ENCODE assay signal across 8 mouse cellular contexts in the genomic region with DNA sequence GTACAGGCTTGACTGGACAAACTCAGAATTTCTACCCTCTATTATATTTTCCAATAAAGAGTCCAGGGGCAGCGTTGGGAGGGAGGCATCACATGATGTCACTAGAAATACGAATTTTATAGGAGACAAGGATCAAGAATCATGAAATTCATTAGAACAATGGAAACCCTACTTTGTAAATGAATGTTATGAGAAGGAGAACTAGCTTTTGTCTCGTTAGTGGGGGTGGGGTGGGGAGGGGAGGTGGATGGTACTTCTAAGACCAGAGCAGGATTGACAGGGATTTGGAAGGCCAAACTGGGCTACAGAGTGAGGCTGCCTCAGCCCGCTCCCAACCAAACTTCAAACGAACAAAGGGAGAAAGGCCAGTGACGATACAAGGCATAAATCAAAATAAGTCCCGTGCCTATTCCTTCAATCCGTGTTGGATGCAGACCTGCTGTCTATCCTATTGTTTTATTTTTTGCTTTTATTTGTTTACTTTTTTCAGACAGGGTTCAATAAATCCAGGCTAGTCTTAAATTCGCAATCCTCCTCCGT. TPM values are rescaled to one million over a fixed set of nuclear protein-coding genes. Genes with fewer than 3 reads are reported as not detected.
A peak's percentile ranks its signal among the peaks of the same experiment; 100 is the strongest.
DNase-seq lines count a peak whose midpoint lies in the region; ATAC-seq lines count a peak whose summit lies in the region.

No protein-coding gene starts in this region.

- H3K9me3 ChIP-seq in heart, embryonic 15.5 days (replicated peaks): no peaks in the 10 kb centered on the region
- H3K9me3 ChIP-seq in hindbrain, embryonic 12.5 days (replicated peaks): no peaks in the 10 kb centered on the region
- no peaks in the 10 kb centered on the region for H3K9me3 ChIP-seq in midbrain, embryonic 15.5 days

- intact Hi-C loops in heart, postnatal 14 days (cut with DNase I): no loop called here

- no peak for ATAC-seq in heart, embryonic 15.5 days (replicated peaks; ENCODE audit: insufficient number of reproducible peaks, insufficient read depth, low FRiP score, low read depth)
- ATAC-seq in hindbrain, embryonic 12.5 days (ENCODE audit: low FRiP score): no peak
- ATAC-seq in midbrain, embryonic 15.5 days (replicated peaks): no peak
- ATAC-seq in cerebellum, adult (ENCODE audit: insufficient number of reproducible peaks, low FRiP score, low TSS enrichment): no peak

- peaks cover 23% of the 10 kb centered on the region for H3K4me1 ChIP-seq in heart, embryonic 15.5 days (replicated peaks)
- H3K4me1 ChIP-seq in hindbrain, embryonic 12.5 days: peaks cover 32% of the 10 kb centered on the region
- peaks cover 29% of the 10 kb centered on the region for H3K4me1 ChIP-seq in midbrain, embryonic 15.5 days

- no peaks in the 10 kb centered on the region for H3K27me3 ChIP-seq in heart, embryonic 15.5 days
- no peaks in the 10 kb centered on the region for H3K27me3 ChIP-seq in hindbrain, embryonic 12.5 days
- H3K27me3 ChIP-seq in midbrain, embryonic 15.5 days (replicated peaks): no peaks in the 10 kb centered on the region

- peak overlapping the region; percentile 93 for H3K9ac ChIP-seq in heart, embryonic 15.5 days
- H3K9ac ChIP-seq in hindbrain, embryonic 12.5 days: peak overlapping the region; percentile 76
- peak overlapping the region; percentile 68 for H3K9ac ChIP-seq in midbrain, embryonic 15.5 days

- H3K36me3 ChIP-seq in heart, embryonic 15.5 days: 0 out of 2 replicates have a peak, but pooled peaks cover 3% of the 10 kb centered on the region
- H3K36me3 ChIP-seq in hindbrain, embryonic 12.5 days: no peaks in the 10 kb centered on the region
- H3K36me3 ChIP-seq in midbrain, embryonic 15.5 days (replicated peaks): no peaks in the 10 kb centered on the region

- peak overlapping the region; percentile 98 for H3K27ac ChIP-seq in heart, embryonic 15.5 days
- H3K27ac ChIP-seq in hindbrain, embryonic 12.5 days: peak overlapping the region; percentile 83
- peak overlapping the region; percentile 87 for H3K27ac ChIP-seq in midbrain, embryonic 15.5 days

- peak overlapping the region; percentile 87 for H3K4me3 ChIP-seq in heart, embryonic 15.5 days
- H3K4me3 ChIP-seq in hindbrain, embryonic 12.5 days: peak overlapping the region; percentile 70
- peak overlapping the region; percentile 72 for H3K4me3 ChIP-seq in midbrain, embryonic 15.5 days

- no peak for DNase-seq in heart, postnatal 14 days
- DNase-seq in R1 (ENCODE audit: low read depth, low spot score): peak; percentile 25
- DNase-seq in cerebellum, adult 8-10 months: no peak
- DNase-seq in adrenal gland, postnatal 14 days: no peak

- H3K4me2 ChIP-seq in heart, embryonic 15.5 days: peak overlapping the region; percentile 73
- peak overlapping the region; percentile 74 for H3K4me2 ChIP-seq in hindbrain, embryonic 12.5 days (replicated peaks)
- peak overlapping the region; percentile 78 for H3K4me2 ChIP-seq in midbrain, embryonic 15.5 days

- WGBS in heart, embryonic 15.5 days: 4% methylated on average over 10 of the region's 10 CpGs
- 4% methylated on average over 10 of the region's 10 CpGs for WGBS in hindbrain, embryonic 12.5 days
- WGBS in midbrain, embryonic 15.5 days: under 1% methylated on average over 10 of the region's 10 CpGs

RNA-seq across cellular contexts. Expression of a gene that starts 0.9 kb away (rescaled TPM):
- 49.8 and 60.4 TPM in 2 replicates for polyA plus RNA-seq in heart, embryonic 15.5 days (2015; fragmentation: Nextera tagmentation; extraction: Ambion mirVana)
- total RNA-seq in heart, postnatal 14 days (2021): 10 to 100 TPM; 30.8 to 32.7 TPM
- polyA plus RNA-seq in hindbrain, embryonic 12.5 days (2016; fragmentation: Nextera tagmentation; extraction: Ambion mirVana): 78.8 and 79.5 TPM in 2 replicates
- 58.3 and 59.9 TPM in 2 replicates for polyA plus RNA-seq in midbrain, embryonic 15.5 days (2015; fragmentation: Nextera tagmentation; extraction: Ambion mirVana)
- total RNA-seq in adrenal gland, postnatal 14 days (2021): 57.2 and 67.4 TPM in 2 replicates

RNA-seq across cellular contexts. Expression of a gene that starts 1.0 kb away (rescaled TPM):
- 135 and 138 TPM in 2 replicates for polyA plus RNA-seq in heart, embryonic 15.5 days (2015; fragmentation: Nextera tagmentation; extraction: Ambion mirVana)
- total RNA-seq in heart, postnatal 14 days (2021): 10 to 100 TPM; 71.2 to 73.3 TPM
- polyA plus RNA-seq in hindbrain, embryonic 12.5 days (2016; fragmentation: Nextera tagmentation; extraction: Ambion mirVana): 135 and 147 TPM in 2 replicates
- polyA plus RNA-seq in midbrain, embryonic 15.5 days (2015; fragmentation: Nextera tagmentation; extraction: Ambion mirVana): 134 and 139 TPM in 2 replicates
- total RNA-seq in adrenal gland, postnatal 14 days (2021): 98.2 and 115 TPM in 2 replicates
